Mouse (Mus musculus): ENCODE measurements around the gene Lrrc19.

Lrrc19 gene

DNA sequence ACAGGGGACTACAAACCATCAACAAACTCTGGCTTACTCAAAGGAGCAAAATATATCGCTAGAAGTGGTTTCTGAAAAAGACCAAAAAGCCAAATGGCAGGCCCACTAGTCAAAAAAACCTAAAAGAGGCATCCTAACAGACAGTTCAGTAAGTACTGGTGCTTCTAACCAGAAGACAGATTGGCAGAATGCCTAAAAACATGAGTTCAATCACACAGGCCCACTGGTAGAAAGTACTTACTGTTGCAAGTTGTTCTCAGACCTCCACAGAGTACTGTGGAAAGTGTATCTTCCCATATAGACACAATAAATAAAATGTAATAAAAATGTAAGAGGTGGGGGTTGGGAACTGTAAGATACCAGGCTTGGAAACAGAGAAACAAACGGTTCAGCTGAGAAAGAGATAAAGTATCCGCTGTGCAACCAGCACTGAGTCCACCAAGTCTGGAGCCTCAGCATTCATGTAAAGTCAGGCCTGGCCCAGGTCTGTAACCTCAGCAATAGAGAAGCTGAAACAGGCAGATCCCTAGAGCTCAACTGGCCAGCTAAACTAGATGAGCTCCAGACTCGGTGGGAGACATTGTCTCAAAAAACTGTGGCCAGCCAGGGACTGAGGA lies 58.1 kb downstream of the Lrrc19 start:
- DNase-seq (ENCODE audit: low spot score in 2 of 2): no peak
